Mouse (Mus musculus) ES-Bruce4 (cell line): ENCODE results near the gene Dxo. TPM values are rescaled to one million over a fixed set of nuclear protein-coding genes. Genes with fewer than 3 reads are reported as not detected.

Source experiments
- H3K27ac ChIP-seq: 2 replicates; pipeline ENCODE4 v1.5.1; 2012; ENCODE audit warnings: low read length, inconsistent platforms; ENCODE audit not compliant: insufficient read depth
- H3K27me3 ChIP-seq: 2 replicates; pipeline ENCODE4 v1.6.1; 2012; ENCODE audit warnings: mild to moderate bottlenecking, low read length, inconsistent platforms; ENCODE audit not compliant: control insufficient read depth, poor library complexity, insufficient read depth, severe bottlenecking
- H3K36me3 ChIP-seq: 2 replicates; pipeline ENCODE4 v1.6.1; 2012; ENCODE audit warnings: inconsistent platforms, mild to moderate bottlenecking, low read length, moderate library complexity; ENCODE audit not compliant: control insufficient read depth, poor library complexity, insufficient read depth, severe bottlenecking
- H3K4me1 ChIP-seq: one replicate; pipeline ENCODE4 v1.8.1; 2011; ENCODE audit warnings: low read length; ENCODE audit not compliant: control insufficient read depth, insufficient read depth
- H3K4me3 ChIP-seq: 2 replicates; pipeline ENCODE4 v1.5.1; 2011; ENCODE audit warnings: low read depth, mild to moderate bottlenecking, low read length
- H3K9ac ChIP-seq: 2 replicates; pipeline ENCODE4 v1.6.1; 2012; ENCODE audit warnings: low read depth, mild to moderate bottlenecking, inconsistent platforms; ENCODE audit not compliant: poor library complexity, severe bottlenecking
- H3K9me3 ChIP-seq: replicated peaks from 2 replicates; pipeline ENCODE4 v1.6.1; 2012; ENCODE audit warnings: mild to moderate bottlenecking, low read length, inconsistent platforms; ENCODE audit not compliant: control insufficient read depth, poor library complexity, insufficient read depth, severe bottlenecking
- CTCF ChIP-seq: IDR thresholded peaks from one replicate; pipeline ENCODE4 v1.8.1; 2011; ENCODE audit warnings: low read depth, low read length
- EP300 ChIP-seq: IDR thresholded peaks from 2 replicates; pipeline ENCODE4 v1.6.1; 2011; ENCODE audit warnings: low read depth, low read length; ENCODE audit not compliant: insufficient read depth
- POLR2A ChIP-seq: IDR thresholded peaks from one replicate; pipeline ENCODE4 v1.8.1; 2011; ENCODE audit warnings: low read length; ENCODE audit not compliant: insufficient read depth
- polyA plus RNA-seq: library from polyadenylated mRNA; stranded (reverse); fragments of >200 nt; gene quantifications from 2 replicates; pipeline ENCODE4 v1.2.4, GENCODE M21; 2011; ENCODE audit warnings: low read depth; ENCODE audit not compliant: missing spikeins, insufficient read depth, insufficient read length

Dxo gene
- polyA plus RNA-seq, 1 experiment = 24.5 TPM

- Histone ChIP-seq H3K4me1 (peaks cover 2% of the 10 kb centered on the region), H3K9me3 (no peaks in the 10 kb centered on the region), H3K36me3 (no peaks in the 10 kb centered on the region), H3K27me3 (no peaks in the 10 kb centered on the region), H3K27ac (no peak overlapping the region), H3K4me3 (no peak overlapping the region), H3K9ac (no peak overlapping the region)
- TF ChIP-seq POLR2A (no peak), EP300 (no peak), CTCF (no peak)
Measured at GRCm38 (mm10) chr17:34883332-34883731, 46.5 kb downstream of the Dxo start.

GRCm38 (mm10) chr17:34884704-34885103 is 47.9 kb downstream of the Dxo start:
- Histone ChIP-seq H3K4me3 (no peak overlapping the region), H3K9me3 (no peaks in the 10 kb centered on the region), H3K27ac (no peak overlapping the region), H3K36me3 (no peaks in the 10 kb centered on the region), H3K9ac (no peak overlapping the region), H3K4me1 (peaks cover 2% of the 10 kb centered on the region), H3K27me3 (no peaks in the 10 kb centered on the region)
- TF ChIP-seq POLR2A = no peak
- no peak for TF ChIP-seq EP300
- no peak for TF ChIP-seq CTCF

GRCm38 (mm10) chr17:34885615-34886014 is 48.8 kb downstream of the Dxo start:
- no peaks in the 10 kb centered on the region for H3K36me3 ChIP-seq
- TF ChIP-seq CTCF (no peak), POLR2A (no peak), EP300 (no peak)

DNA sequence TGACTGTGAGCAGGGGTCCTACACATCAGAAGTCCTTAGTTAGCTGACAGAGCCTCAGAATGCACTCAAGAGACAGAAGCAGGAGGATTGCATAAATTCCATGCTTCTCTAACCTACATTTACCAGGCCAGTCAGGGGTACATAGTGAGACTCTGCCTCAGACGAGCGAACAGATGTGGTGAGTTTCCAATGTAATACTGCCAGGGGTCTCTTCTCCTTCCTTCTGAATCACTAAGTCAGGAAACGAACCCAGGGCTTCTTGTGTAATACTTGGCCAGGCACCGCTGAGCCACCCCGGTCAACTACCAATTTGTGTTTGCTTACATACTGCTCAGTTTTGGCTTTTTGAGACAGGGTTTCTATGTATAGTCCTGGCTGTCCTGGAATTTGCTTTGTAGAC is 51.1 kb downstream of the Dxo start:
- Histone ChIP-seq H3K36me3 (no peaks in the 10 kb centered on the region), H3K4me1 (no peaks in the 10 kb centered on the region), H3K9ac (no peak overlapping the region), H3K4me3 (no peak overlapping the region), H3K27me3 (no peaks in the 10 kb centered on the region), H3K9me3 (no peaks in the 10 kb centered on the region), H3K27ac (no peak overlapping the region)
- no peak for TF ChIP-seq POLR2A
- no peak for TF ChIP-seq CTCF

More at GRCm38 (mm10) chr17:34885615-34886014, 48.8 kb downstream of the Dxo start:
- Histone ChIP-seq H3K9me3 (no peaks in the 10 kb centered on the region), H3K27ac (no peak overlapping the region), H3K9ac (no peak overlapping the region), H3K4me3 (no peak overlapping the region), H3K27me3 (no peaks in the 10 kb centered on the region), H3K4me1 (no peaks in the 10 kb centered on the region)

Other genes with a start within 250 kb of the Dxo start
- gene Gpsm3, start 247.2 kb upstream of the Dxo start, polyA plus RNA-seq = 3.9 and 4.2 TPM in 2 replicates
- gene Pbx2, start 245.8 kb upstream of the Dxo start, polyA plus RNA-seq = 66.1 and 73.0 TPM in 2 replicates
- gene Ager, start 239.2 kb upstream of the Dxo start, polyA plus RNA-seq = 1.4 and 2.5 TPM in 2 replicates
- gene Rnf5, start 233.3 kb upstream of the Dxo start, polyA plus RNA-seq = 74.3 and 75.9 TPM in 2 replicates
- gene Agpat1, start 232.8 kb upstream of the Dxo start, polyA plus RNA-seq = 66.8 and 81.7 TPM in 2 replicates
- gene Egfl8, start 221.0 kb upstream of the Dxo start, polyA plus RNA-seq = 0.85 and 1.1 TPM in 2 replicates
- 26.7 and 29.2 TPM in 2 replicates for gene Ppt2, start 208.5 kb upstream of the Dxo start, polyA plus RNA-seq
- gene Prrt1, start 207.5 kb upstream of the Dxo start, polyA plus RNA-seq = not detected in 2 replicates
- gene Fkbpl, start 192.3 kb upstream of the Dxo start, polyA plus RNA-seq = 11.0 and 16.5 TPM in 2 replicates
- 31.3 and 32.0 TPM in 2 replicates for gene Atf6b, start 189.9 kb upstream of the Dxo start, polyA plus RNA-seq
- 0.13 and 0.15 TPM in 2 replicates for gene Tnxb, start 166.5 kb upstream of the Dxo start, polyA plus RNA-seq
- 0.12 and 0.23 TPM in 2 replicates for gene C4b, start 93.1 kb upstream of the Dxo start, polyA plus RNA-seq
- not detected in 2 replicates for gene Cyp21a1, start 32.5 kb upstream of the Dxo start, polyA plus RNA-seq
- 18.7 and 25.8 TPM in 2 replicates for gene Stk19, start 74 bp upstream of the Dxo start, polyA plus RNA-seq
- 12.7 and 13.1 TPM in 2 replicates for gene Skiv2l, start 13.2 kb downstream of the Dxo start, polyA plus RNA-seq
- 53.0 and 63.6 TPM in 2 replicates for gene Nelfe, start 13.4 kb downstream of the Dxo start, polyA plus RNA-seq
- gene Cfb, start 25.5 kb downstream of the Dxo start, polyA plus RNA-seq = not detected in 2 replicates
- gene Zbtb12, start 42.5 kb downstream of the Dxo start, polyA plus RNA-seq = 22.8 and 24.7 TPM in 2 replicates
- 0.41 TPM in 1 of 2 replicates, not detected in the other for gene Gm20547, start 45.0 kb downstream of the Dxo start, polyA plus RNA-seq
- 9.9 and 10.8 TPM in 2 replicates for gene C2, start 61.2 kb downstream of the Dxo start, polyA plus RNA-seq
- gene Ehmt2, start 61.5 kb downstream of the Dxo start, polyA plus RNA-seq = 60.9 and 75.4 TPM in 2 replicates
- gene Slc44a4, start 77.4 kb downstream of the Dxo start, polyA plus RNA-seq = 5.3 and 5.8 TPM in 2 replicates
- gene Neu1, start 94.2 kb downstream of the Dxo start, polyA plus RNA-seq = 13.6 and 15.1 TPM in 2 replicates
- 2.6 and 3.0 TPM in 2 replicates for gene Hspa1b, start 122.2 kb downstream of the Dxo start, polyA plus RNA-seq
- not detected in 2 replicates for gene Gm20481, start 132.9 kb downstream of the Dxo start, polyA plus RNA-seq
- gene Hspa1a, start 135.1 kb downstream of the Dxo start, polyA plus RNA-seq = 1.9 and 2.5 TPM in 2 replicates
- 0.25 TPM in 1 of 2 replicates, not detected in the other for gene Hspa1l, start 135.7 kb downstream of the Dxo start, polyA plus RNA-seq
- 163 and 166 TPM in 2 replicates for gene Lsm2, start 144.8 kb downstream of the Dxo start, polyA plus RNA-seq
- 108 and 123 TPM in 2 replicates for gene Vars, start 164.0 kb downstream of the Dxo start, polyA plus RNA-seq
- 0.30 and 0.33 TPM in 2 replicates for gene Vwa7, start 179.6 kb downstream of the Dxo start, polyA plus RNA-seq
- 1.7 and 3.9 TPM in 2 replicates for gene Sapcd1, start 191.0 kb downstream of the Dxo start, polyA plus RNA-seq
- gene Msh5, start 209.7 kb downstream of the Dxo start, polyA plus RNA-seq = 6.7 and 7.4 TPM in 2 replicates
- gene Clic1, start 212.9 kb downstream of the Dxo start, polyA plus RNA-seq = 173 and 182 TPM in 2 replicates
- 92.5 and 101 TPM in 2 replicates for gene Ddah2, start 222.0 kb downstream of the Dxo start, polyA plus RNA-seq
- gene Ly6g6c, start 228.4 kb downstream of the Dxo start, polyA plus RNA-seq = 3.7 and 4.0 TPM in 2 replicates
- 2.8 and 3.3 TPM in 2 replicates for gene Mpig6b, start 229.2 kb downstream of the Dxo start, polyA plus RNA-seq
- 27.5 and 31.2 TPM in 2 replicates for gene Ly6g6e, start 239.9 kb downstream of the Dxo start, polyA plus RNA-seq
- gene Ly6g6d, start 241.0 kb downstream of the Dxo start, polyA plus RNA-seq = 1.3 and 1.9 TPM in 2 replicates
- not detected in 2 replicates for gene Ly6g6f, start 248.6 kb downstream of the Dxo start, polyA plus RNA-seq